Mouse (Mus musculus) urinary bladder, postnatal 36 days (tissue): ENCODE measurements at regions not wholly inside any gene's neighbourhood (a gene's known extent, or its start where the extent isn't known, plus 50 kb on each side); places are given as distances from the start of the nearest gene placed in this dataset.
"Not testable (repeated sequence)": the region's sequence is repeated elsewhere in the genome, so short reads cannot be mapped to it uniquely, and the experiment has no call there.

Experiments
- DNase-seq, 2 experiments: peaks; one replicate each; pipeline ENCODE4 v3.0.0; 2022; ENCODE audit warnings: low spot score in 2 of 2, mixed read lengths in 1 of 2

DNA sequence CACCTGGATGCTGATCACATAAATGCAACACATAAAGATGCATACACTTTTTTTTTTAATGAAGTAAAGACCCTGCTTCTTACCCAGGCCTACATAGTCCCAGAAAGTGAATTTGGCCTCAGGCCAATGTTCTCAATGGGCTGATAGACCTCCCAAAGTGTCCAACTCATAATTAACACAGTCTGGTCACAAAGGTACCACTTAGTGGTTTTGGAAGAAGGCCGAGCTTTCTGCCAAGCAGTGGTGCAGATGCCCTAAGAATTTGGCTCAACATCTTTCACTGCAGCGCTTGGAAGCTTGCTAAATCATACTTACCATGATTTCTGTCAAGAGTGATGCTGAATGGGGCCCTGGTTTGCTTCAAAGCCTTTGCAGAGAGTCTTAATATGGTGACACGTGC, 706.4 kb upstream of the Rag2 start:
- no peak for DNase-seq

DNA sequence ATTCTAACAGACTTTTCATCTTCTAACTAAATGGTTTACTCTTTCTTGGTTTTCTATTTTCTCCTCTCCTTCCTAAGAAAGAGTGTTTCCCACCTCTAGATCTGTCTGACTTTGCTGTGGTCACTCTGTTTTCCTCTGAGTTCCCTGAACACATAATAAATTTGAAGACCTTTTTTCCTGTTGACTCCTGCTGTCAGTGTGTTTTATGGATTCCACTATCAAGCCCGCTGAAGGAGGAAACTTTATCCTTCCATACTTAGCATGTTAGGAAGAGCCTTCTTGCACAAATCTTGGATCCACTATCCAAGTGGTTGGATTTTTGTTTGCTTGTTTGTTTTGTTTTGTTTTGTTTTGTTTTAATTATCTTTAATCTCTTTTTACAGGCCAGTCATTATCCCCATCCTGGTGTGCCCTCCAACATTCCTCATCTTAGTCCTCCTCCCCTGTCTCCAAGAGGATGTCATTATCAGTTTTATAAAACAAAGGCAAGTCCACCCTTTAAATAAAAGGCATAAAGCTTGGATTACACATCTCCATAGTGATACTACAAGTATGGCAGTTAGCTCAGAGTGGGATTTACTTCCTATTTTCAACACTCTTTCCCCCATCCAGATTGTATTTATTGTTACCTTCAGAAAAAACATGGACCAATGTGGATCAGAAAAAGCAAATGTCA, 704.8 kb upstream of the Rag2 start:
- DNase-seq, result no peak

DNA sequence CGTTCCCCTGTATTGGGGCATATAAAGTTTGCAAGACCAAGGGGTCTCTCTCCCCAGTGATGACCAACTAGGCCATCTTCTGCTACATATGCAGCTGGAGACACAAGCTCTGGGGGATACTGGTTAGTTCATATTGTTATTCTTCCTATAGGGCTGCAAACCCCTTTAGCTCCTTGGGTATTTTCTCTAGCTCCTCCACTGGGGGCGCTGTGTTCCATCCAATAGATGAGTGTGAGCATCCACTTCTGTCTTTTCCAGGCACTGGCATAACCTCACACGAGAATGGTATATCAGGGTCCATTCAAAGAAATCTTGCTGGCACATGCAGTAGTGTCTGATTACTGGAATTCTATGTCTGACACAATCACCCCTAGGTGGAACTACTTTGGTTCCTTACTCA, 675.9 kb upstream of the Rag2 start:
- not testable (repeated sequence) for DNase-seq

DNA sequence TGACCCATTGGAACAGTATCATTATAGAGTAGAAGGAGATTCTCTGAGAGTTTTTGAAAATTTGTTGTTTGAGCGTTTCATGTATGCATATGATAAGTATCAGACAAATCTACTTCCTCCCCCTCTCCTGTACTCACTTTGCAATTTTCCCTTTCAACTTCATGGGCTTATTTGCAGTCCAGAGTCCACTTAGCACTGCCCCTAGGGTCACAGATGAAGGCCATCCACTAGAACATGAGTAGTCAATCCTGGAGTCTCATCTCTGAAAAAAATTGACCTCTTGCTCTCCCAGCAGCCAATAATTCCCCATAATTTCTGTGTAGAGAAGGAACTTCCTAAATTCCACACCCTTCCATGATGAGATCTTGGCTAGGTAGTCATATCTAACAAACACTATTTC, 665.1 kb upstream of the Rag2 start:
- DNase-seq, result no peak

DNA sequence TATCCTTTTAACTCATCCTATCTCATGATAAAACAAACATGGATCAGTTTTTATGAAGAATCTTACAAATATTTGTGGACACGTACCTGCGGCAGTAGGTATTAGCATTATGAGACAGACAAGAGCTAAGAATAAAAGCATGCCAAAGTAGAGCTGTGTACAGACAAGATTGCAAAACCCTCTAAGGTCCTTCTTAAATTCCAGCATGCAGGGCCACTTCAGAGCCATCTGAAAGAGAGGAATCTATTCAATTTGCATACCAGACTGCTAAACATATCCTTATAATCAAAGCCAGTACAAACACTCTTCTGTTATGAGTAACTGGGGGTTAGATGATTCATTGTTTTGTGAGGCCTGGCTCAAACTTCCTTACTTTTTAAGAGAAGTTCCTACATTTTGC, 659.9 kb upstream of the Rag2 start:
- DNase-seq, result no peak

DNA sequence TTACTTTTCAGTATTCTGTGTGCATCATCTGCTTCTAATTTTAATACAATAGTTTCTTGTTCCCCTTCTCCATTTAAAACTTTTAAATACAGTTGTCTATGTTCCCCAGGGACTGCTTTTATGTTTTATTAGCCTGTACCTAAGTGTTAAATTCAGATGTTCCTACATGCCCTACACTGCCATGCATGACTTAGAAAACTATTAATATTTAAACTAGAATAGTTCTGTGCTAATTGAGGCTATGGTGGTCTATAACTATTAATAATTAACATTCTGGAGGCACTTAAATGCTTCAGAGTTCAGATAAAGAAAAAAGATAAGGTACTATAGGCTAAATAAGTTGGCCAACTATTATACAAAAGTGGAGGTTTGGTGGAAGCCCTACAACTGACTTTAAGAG, 647.3 kb upstream of the Rag2 start:
- DNase-seq, result no peak

DNA sequence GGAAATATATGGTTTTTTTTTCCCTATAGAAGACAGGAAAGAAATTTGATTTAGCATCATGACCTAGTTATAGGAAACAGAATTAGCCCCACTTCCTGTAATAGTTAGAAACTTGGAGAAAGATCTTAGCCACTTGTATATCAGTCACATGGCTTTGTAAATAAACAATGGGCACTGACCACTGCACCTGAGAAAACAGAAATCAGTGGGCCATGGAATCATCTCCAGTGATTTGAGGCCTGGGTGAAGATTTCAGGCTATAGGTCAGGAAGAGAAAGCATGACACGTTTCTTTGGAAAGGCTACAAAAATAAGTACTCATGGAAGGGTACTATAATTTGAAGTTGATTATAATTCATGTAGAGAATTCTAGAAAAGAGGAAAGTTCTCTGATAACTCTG, 642.2 kb upstream of the Rag2 start:
- no peak for DNase-seq

DNA sequence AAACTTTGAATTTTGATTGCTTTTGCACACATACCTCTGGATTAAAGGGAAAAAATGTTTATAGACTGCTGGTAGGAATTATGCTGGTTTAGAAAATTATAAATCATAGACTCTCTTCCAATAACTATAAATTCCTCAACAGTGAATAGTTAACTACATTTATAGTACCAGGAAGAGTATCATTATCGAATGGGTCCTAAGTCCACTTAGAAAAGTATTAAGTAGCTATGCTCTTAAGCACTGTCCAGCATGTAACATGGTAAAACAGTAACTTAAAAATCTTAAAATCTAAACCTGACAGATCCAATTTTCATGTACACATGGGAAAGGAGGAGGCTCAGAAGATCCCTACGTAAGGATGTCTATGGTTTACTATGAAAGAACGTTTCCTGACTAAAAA, 609.2 kb upstream of the Rag2 start:
- no peak for DNase-seq

DNA sequence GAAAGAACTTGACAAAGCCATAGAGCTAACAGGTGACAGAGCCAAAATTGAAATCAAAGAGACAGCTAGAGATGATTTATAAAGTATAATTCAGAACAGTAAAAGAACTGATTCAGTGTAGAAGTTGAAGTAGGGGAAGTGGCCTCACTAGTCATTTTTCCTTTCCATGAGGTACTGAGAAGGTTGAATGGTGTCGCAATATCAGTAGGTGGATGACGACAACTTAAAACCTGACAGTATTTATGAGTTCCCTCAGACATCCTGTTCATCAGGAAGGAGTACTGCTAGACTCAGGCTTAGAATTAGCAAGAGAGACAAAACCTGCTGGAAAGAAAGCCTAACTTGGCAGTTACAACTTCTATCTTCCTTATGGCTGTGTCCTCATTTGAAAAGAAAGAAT, 605.1 kb upstream of the Rag2 start:
- DNase-seq, result no peak

DNA sequence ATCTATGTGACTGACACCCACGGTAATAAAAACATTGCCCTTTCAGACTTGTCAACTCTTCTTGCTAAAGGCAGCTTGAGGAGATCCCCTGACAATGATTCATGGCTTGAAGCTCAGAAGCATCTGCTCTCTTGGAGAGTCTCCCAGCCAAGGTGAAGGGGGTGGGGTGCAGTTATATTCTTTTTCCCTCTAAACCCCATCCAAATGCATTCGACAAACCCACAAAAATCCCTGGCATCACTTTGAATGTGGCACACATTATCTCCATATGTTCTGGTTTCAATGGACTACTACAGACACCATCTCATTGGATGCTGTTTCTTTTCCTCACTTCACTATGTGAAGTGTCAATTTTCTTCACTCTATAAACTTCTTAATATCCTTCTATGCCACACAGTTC, 603.0 kb upstream of the Rag2 start:
- DNase-seq, result no peak

DNA sequence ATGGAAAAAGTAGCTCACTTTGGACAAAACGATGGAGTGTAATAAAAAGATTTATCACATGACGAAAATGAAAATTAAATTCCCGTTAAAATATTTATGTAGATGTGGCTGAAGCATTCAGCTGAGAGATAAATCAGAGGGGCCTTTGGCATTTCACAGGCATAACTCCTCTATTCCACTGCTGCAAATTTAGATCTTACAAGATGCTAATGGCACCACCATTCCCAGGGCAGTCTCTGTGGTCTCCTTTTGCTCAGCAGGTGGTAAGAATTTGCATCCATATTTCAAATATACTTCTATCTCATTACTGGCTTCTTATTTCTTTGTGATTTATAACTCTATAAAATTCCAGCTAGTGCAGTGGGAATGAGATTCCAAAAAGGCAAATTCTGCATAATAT, 581.5 kb upstream of the Rag2 start:
- no peak for DNase-seq

DNA sequence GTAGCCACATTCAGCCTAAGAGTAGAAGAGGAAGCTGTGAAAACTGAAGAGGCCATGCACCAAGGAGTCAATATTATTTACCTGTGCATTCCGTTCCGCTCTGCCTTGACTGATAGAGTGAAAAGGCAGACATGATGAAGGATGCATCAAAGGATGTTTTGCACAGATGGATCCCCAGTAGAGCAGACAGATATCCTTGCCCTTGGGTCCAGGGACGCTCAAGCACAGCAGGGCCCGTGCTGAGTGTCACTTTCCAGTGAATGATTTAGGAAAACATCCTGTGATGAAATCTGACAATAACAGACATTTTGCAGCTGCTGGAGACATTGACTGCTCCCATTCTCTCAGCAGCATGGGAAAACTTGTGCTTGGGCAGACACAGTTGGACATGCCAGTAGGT, 561.6 kb upstream of the Rag2 start:
- DNase-seq, result no peak

DNA sequence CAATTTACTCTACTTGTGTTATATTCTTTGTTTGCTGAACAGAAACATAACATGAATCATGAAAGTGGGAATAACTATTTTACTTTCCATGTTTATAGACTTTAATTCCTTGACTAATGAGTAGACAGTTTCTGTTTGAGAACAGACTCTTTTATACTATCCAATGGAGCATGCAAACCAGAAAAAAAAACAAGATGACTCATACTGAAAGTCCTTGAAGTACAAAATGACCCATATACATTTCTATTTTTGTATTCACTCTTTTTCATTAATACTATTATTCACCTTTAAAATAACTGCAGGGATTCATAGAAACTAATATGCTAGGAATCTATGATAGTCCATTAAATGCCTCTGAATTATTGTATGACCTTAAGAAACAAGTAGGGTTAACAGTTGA, 549.5 kb upstream of the Rag2 start:
- no peak for DNase-seq

DNA sequence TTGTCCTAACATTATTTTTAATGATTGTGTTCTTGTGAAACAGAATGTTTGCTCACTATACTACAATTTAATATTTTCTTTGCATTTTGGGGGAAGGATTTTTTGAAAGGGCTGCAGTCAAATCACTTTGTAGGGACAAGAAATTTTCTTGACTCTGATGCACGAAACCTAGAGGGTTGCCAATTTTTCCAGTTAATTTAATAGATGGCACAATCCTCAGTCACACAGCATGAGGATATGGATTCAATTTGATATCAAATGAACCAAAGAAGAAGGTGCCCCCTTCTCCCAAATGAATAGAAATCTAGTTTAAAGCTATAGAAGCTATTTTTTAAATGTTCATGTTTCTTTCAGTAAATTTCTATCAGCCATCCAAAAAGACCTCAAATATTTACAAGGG, 544.3 kb upstream of the Rag2 start:
- no peak for DNase-seq

DNA sequence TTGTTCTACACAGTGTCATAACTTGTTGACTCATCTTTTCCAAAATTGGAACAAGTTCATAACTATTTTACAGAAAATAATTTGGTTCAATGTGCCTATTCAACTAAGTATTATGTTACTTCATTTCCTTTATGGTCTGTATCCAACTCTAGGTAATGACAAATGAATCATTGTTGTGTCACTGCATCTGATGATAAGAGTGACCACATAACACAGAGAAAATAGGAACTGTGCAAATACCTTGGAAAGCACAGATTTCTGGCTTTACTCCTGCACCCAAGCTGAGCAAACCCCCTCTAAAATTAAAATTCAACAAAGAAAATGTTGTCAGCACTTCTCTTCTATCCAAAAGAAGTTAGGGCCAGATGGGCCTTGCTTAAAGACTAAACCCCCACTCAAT, 540.7 kb upstream of the Rag2 start:
- DNase-seq, result no peak

DNA sequence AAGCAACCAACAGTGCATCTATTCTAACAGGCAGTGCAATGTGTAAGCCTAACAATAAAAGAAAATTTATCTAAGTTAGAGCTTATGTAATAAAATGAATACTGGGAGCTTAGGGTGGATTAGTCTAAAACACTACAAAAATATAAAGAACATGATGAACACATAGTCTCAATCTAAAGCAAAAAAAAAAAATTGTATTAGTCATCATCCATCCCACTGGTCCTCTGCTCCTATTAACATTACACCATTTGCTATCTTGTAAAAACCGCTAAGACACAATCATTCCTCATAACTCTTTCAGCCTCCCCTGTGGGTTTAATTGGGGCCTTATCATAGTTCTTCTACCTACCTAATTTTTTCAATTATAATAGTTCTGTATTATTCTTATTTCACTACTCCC, 539.9 kb upstream of the Rag2 start:
- no peak for DNase-seq

DNA sequence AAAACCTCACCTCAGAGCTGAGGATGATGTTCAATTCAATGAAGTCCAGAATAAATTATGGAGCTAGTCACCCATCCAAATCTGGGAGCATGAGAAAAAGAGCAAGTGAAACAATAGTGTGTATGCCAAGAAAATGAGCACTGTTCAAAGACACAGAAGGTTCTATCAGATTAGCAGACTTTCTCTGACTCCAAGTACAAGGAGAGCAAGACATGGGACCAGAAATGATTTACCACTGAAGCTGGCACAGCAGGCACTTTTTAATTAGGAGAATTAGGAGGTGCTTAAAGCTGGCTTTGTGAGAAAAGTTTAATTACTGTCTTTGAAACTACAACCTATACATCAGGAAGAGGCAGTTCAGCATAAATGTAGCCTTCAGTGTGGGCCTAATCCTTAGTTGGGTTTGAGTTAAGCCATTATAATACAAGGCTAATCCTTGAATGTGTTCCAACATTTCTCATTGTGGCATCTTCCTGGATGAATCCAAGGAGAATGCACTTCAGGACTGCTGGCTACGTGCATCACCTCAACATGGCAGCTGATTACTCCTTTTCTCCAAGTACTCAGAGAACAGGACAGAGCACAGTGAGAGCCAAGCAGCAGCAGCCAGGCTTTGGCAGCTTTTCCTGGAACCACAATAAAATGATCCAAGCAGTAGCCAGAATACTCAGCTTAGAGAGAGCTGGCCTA, 517.2 kb upstream of the Rag2 start:
- no peak for DNase-seq

DNA sequence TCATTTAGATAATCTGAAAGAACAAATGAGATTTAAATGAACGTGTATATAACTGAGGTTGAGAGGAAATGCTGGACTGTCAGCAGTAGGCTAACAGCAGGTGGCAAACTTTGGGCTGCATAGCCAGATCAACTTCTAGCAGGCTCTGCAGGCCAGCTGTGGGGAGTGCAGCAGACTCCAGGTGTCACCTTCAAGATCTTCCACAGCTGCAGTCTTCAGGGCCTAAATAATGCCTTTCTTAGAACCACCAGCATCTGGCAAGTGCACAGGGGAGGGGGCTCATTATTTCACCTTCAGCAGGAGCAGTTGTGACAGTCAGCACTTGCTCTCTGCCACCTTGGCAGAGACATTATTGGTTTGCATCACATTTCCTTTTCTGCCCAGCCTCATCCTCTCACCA, 487.7 kb upstream of the Rag2 start:
- DNase-seq, result no peak

DNA sequence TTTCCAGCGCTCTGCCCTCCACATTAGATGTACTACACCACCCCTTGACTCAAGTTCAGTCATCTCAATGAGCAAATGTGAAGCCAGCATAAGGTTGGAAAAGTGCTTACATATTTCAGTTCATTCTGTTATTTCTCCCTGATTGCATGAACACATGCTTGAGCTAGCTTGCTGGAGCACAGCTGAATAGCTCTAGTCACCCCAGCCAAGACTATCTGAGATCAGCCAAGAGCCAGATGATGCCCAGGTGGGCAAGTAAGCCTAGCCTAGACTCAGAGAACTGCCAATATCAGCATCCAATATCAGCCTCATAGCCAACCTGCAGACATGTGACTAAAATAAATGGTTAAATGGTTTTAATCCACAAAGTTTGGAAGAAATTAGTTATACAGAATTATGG, 484.6 kb upstream of the Rag2 start:
- DNase-seq, result no peak

DNA sequence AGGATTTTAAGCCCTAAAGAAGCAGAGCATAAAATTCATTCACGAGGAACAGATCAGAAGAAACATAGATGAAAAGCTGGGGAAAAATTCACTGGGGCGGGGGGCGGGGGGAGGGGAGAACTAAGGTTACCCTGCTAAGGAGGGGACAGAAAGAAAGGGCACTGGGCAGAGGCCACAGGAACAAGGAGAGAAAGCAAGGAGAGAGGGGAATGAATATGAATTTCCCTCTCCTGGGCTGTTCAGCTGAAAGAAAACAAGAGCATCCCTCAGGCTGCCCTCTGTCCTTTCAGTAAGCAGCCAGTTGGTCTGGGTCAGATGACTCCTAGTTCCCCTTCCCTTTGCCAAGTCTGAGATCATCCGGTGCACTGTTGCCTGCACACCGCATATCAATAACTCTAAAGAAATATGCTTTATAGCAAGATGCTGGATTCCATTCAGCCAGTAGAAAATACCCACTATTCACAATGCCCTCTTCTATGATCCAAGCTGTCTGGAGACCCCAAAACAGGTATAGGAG, 467.7 kb upstream of the Rag2 start:
- DNase-seq, result no peak

DNA sequence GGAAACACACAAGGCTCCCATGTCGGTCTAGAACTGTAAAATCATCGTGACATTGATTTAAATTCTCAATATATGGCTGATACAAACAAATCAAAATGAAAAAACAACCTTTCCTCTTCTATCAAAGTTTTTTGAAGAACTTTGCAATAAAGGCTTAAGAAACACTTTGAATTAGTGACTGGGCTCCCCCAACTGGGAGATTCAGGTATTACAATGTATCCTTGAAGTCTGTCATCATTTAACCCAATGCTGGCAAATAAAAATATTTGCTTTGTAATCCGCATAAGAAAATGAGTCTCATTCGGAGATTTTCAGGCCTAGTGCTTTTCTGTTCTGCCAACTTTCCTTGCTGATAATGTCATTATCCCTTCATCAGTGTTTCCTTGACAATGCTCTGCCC, 465.2 kb upstream of the Rag2 start:
- no peak for DNase-seq

DNA sequence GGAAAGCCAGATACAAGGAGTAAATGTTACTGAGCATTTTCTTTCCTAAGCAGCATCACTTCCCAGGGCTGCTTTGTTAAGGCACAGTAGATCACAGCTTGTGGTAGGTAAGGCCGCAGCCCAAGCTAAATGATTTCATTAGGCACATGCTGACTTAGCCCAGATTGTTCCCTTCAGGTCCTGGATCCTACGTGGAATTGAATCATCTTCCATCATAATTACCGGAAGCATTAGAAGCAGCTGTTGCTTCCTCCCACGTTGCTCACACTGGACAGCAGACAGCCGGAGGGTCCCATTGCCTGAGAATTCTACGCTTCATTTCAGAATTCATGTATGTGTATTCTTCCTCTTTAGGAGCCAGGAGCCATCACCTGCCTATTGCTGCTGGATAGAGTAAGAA, 458.6 kb upstream of the Rag2 start:
- DNase-seq, result no peak

DNA sequence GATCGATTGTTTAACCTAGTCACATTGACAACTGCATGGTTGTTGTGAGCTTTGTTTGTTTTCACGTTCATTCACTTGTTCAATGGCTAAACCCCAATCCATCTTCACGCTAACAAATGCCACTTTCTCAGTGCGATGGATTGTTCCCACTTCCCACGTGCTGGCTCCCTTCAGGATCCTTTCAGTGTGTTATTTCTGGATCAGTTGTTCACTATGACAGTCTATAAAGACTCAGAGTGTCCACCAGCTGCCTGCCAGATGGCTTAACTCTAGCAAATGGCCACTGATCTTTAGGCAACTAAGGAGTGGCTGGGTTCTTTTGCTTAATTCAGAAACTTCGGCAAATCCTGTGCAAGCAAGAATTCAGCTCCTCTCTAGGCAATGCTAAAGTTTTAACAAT, 451.7 kb upstream of the Rag2 start:
- DNase-seq, result no peak

DNA sequence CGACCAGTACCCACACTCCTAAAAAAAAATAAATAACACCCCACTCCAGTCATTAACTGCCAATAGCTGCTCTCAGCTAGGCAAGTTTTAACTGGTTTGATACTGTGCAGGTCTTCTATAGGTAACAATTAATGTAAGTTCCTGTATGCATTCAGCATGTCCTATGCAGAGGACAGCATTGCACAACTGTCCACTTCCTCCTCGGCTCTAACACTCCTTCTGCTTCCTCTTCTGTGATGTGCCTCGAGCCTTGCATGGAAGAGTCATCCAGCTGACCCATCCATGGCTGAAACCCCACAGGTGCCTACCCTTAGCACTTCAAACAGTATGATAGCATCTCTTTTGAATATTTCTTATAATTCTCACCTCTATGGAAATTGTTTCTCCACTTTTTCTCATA, 449.4 kb upstream of the Rag2 start:
- DNase-seq, result no peak
